Mouse (Mus musculus): Measurements from ENCODE around the gene Trim11.
A peak's percentile ranks its signal among the peaks of the same experiment; 100 is the strongest.

Gene Trim11

GRCm38 (mm10) chr11:58957226-58957914 is 20.5 kb upstream of the Trim11 start:
- DNase-seq = no peak

DNA sequence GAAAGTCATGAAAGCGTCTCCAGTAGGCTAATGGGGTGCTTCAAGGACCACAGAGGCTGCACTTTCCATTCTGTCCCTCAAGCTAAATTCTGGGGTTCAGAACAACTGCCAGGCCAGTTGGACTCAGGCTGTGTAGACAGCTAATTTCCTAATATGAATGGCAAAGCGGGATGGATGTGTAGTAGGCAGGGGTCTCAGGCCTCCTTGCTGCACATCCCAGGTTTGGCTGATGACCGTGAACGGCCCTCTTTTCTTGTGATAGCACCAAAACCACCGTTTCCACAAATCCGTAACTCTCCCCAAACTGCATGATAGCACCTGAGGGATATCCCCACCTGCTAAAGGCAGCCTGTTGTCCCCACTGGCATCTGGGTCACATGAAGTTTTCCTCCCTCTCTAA is 19.4 kb upstream of the Trim11 start:
- DNase-seq = no peak

- DNase-seq = no peak
Measured at GRCm38 (mm10) chr11:58959186-58959825, 18.6 kb upstream of the Trim11 start.

DNA sequence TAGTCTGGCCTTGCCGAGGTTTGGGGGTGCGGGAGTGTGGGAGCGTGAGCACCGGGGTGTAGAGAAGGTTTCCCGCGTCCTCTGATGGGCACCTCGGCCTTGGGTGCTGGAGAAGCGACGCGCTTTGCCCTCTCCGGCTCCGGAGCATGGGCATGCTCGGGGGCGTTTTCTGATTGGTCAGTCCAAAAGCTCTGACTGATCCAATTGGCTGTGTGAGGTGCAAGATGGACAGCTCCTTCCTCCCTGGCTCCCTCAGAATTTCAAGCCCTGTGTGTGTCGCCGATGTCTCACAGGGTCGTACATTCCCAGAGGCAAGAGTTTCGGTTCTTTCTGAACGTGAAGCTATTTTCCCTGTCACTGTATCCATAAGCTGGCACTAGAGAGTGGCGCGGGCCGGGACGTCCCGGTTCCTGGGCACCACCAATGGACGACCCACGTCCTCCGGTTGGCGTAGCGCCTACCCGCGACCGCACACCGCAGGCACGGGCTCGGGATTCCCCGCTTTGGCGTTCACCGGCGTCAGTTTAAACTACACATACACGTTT is 17.9 kb upstream of the Trim11 start:
- DNase-seq = peak; percentile 74

DNA sequence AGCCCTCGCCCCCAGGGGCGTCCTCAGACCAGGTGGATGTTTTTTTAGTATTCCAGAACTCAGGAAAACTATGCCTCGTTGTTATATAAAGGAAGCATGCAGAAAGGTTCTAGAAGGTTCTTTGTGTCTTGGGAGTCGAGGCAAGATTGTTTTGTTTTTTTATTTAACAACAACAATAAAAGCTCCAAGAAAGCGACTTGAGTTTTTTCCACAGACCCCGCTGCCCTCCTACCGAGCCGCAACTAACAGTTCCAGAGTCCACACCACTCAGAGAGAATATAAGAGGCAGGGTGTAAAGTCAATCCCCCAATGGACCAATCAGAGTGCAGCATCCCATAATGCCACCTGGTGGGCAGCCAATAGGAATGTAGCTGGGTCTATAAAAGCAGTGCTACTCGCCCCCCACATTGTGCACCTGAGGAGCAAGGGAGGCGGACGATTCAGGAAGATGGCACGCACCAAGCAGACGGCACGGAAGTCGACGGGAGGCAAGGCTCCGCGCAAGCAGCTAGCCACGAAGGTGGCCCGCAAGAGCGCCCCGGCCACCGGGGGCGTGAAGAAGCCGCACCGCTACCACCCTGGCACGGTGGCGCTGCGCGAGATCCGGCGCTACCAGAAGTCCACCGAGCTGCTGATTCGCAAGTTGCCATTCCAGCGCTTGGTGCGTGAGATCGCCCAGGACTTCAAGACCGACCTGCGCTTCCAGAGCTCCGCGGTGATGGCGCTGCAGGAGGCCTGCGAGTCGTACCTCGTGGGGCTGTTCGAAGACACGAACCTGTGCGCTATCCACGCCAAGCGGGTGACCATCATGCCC is 16.3 kb upstream of the Trim11 start:
- DNase-seq = no peak

GRCm38 (mm10) chr11:58963543-58963942 is 14.3 kb upstream of the Trim11 start:
- DNase-seq = peak; percentile 42

- no peak for DNase-seq
Measured at GRCm38 (mm10) chr11:58964216-58964615, 13.7 kb upstream of the Trim11 start.

- no peak for DNase-seq
Measured at GRCm38 (mm10) chr11:58965001-58965760, 12.7 kb upstream of the Trim11 start.

GRCm38 (mm10) chr11:58967346-58967745 is 10.5 kb upstream of the Trim11 start:
- DNase-seq = peak; percentile 69

DNA sequence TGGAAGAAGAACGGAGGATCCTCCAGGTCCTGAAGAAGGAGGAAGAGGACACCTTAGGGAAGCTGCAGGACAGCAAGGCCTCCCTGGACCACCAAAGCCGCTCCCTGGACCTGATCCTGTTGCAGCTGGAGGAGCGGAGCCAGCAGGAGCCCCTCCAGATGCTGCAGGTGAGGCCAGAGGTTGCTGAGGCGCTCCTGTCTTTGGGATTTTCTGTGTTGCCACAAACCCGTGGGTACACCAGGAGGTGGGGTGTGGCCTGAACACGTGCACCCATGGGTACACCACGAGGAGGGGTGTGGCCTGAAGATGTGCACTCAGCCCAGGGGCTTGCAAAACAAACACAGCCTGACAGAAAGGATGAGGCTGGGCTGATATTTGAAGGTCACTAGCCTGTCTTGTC is 9.3 kb upstream of the Trim11 start:
- DNase-seq = no peak

GRCm38 (mm10) chr11:58969027-58969426 is 8.9 kb upstream of the Trim11 start:
- no peak for DNase-seq

DNA sequence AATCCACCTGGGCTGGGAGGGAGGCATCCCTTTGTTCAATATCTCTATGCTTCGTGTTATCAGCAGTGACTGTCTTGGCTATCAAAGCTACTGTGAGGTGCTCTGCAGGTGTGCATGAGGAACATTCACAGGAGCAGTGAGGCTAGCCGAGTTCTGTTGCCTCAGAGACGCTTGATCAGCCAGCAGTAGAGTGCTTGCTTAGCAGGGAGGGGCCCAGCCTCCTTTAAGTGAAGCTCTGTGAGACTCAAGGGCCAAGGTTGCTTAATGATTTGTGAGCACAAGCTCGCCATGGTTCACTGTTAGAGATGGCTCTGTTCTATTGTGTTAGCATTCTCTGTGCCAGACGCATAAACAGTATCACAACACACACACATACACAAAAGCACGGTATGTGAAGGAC is 8.2 kb upstream of the Trim11 start:
- DNase-seq = no peak

GRCm38 (mm10) chr11:58970831-58971530 is 6.9 kb upstream of the Trim11 start:
- no peak for DNase-seq

GRCm38 (mm10) chr11:58971796-58972195 is 6.1 kb upstream of the Trim11 start:
- no peak for DNase-seq

DNA sequence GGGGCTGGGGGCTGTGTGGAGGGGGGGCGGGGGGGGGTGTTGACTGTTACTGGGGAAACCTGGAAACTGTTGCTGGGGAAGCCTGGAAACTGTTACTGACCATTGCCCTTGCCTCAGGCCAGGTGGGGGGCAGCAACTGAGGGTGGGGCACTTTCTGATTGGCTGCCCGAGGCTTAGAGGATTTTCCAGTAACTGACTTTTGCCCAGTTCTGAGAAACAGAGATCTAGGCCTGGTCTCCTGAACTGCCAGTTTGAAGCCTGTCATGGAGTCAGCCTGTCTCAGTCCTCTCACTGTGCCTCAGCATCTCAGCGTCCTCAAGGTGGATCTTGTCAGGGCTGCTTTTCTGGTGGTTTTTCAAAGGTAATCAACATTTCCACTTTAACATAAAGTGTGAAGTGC is 3.5 kb upstream of the Trim11 start:
- no peak for DNase-seq

DNA sequence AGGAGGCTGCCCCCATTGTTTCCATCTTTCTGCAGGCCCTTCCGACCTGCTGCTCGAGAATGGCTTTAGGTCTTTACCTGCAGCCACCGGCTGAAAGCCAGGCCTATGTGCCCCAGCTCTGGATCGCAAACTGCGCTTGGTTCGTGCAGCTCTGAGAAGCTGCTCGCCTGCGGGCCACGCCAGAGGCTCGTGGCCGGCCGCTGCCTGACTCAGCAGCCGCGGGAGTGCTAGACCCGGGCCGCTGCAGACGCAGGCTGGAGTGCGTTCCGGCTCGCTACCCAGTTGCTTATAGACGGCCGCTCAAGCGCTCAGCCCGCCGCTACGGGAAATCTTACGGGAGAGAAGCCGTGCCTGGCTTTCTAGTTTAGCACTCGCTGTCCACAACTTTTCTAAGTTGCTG is 743 bp upstream of the Trim11 start:
- peak; percentile 54 for DNase-seq

GRCm38 (mm10) chr11:58977607-58978026 is 276 bp upstream of the Trim11 start:
- DNase-seq = no peak

GRCm38 (mm10) chr11:58978706-58979030 is 775 bp downstream of the Trim11 start:
- no peak for DNase-seq

DNA sequence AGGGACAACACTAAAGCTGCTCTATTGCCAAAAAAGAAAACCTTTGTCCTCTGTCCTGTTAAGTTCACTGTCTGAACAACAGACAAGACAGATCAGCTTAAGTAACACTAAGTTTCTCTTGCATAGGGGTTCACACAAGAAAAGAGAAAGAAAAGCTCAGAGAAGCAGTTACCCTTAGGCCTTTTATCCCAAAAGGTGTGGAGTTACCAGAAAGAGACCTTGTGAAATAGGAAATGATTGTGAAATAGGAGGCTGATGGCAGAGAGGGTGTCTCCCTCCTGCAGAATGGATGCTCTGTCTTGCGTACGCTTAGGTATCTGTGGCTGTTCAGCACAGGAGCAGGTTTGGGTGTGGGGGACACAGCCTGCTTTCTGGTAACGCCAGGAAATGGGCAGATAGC is 1.3 kb downstream of the Trim11 start:
- DNase-seq = no peak

DNA sequence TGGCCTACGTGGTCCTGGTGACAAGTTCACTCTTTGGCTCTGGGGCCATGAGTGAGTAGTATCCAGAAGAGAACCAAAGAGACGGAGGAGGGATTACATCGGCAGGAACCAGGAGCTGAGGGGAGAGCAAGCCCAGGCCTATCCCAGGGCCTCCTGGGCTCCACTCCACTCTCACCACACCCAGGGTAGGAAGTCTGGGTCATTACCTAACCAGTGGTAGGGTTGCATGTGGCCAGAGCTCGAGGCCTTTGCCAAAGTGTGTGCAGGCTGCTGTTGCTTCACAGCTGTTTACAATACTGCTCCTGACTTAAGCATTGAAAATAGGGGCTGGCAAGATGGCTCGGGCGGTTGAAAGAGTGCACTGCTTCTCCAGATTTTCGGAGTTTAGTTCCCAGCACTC is 1.8 kb downstream of the Trim11 start:
- DNase-seq = no peak

DNA sequence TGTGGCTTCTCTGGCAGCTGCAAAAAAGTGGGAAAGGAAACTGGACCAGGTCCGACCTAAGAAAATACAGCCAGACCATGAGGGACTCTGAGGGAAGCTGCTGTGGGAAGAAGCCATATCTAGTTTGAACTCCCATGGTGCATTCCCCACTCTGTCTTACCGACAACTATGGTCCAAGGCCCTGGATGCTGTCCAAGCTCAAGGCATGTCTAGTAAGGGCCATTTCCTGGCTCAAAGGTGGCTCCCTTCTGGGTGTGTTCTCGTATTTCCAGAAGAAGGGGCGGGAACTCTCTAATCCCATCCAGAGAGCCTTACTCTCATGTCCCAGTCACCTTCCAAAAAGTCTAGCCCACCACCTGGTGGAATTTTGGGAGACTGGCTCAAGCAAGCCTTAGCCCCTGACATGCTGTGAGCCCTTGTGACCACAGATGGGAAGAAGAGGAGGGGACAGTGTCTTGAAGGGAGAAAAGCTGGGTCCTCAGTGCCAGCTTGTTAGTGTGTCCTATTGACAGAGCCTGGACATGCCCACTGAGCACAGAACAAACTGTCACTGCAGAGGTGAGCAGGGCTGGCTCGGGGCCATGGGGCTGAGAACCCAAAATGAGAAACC is 2.6 kb downstream of the Trim11 start:
- DNase-seq = no peak
